Mouse (Mus musculus) retina, postnatal 7 days (tissue): ENCODE data around the gene Zmynd12.

Experiments used
- DNase-seq: peaks from one replicate; pipeline ENCODE4 v3.0.0-alpha.2; 2012; ENCODE audit warnings: low read depth, low spot score

Zmynd12 gene

GRCm38 (mm10) chr4:119422294-119422964, at the start of gene Zmynd12, which contains the start of gene Ppcs:
TSS of gene Zmynd12 (plus strand) at chr4:119422814.
TSS of gene Ppcs (minus strand) at chr4:119422420.
- peak; percentile 84 for DNase-seq

GRCm38 (mm10) chr4:119381471-119382190, 41.0 kb upstream of the Zmynd12 start:
- no peak for DNase-seq

- no peak for DNase-seq
These were observed 33.4 kb upstream of the Zmynd12 start for GRCm38 (mm10) chr4:119389184-119389583.

GRCm38 (mm10) chr4:119390369-119390768, 32.2 kb upstream of the Zmynd12 start:
- peak; percentile 14 for DNase-seq

GRCm38 (mm10) chr4:119398751-119399150, 23.9 kb upstream of the Zmynd12 start:
- DNase-seq: no peak

- DNase-seq: no peak
These were observed 21.7 kb upstream of the Zmynd12 start for GRCm38 (mm10) chr4:119400896-119401295.

GRCm38 (mm10) chr4:119403431-119403830, 19.2 kb upstream of the Zmynd12 start:
- DNase-seq: no peak

GRCm38 (mm10) chr4:119411877-119412650, 10.6 kb upstream of the Zmynd12 start:
- DNase-seq: no peak

GRCm38 (mm10) chr4:119412791-119413190, 9.8 kb upstream of the Zmynd12 start:
- DNase-seq: no peak

- DNase-seq: peak; percentile 83
These were observed 7.4 kb upstream of the Zmynd12 start, which contains the start of gene Ccdc30 for GRCm38 (mm10) chr4:119415072-119415753. TSS of gene Ccdc30 (minus strand) at chr4:119415521.

- no peak for DNase-seq
These were observed 5.3 kb upstream of the Zmynd12 start for GRCm38 (mm10) chr4:119417270-119417669.

GRCm38 (mm10) chr4:119417894-119418293, 4.7 kb upstream of the Zmynd12 start:
- no peak for DNase-seq

GRCm38 (mm10) chr4:119421191-119421590, 1.4 kb upstream of the Zmynd12 start:
- no peak for DNase-seq

GRCm38 (mm10) chr4:119421921-119422293, 707 bp upstream of the Zmynd12 start:
- no peak for DNase-seq

- no peak for DNase-seq
These were observed 2.5 kb downstream of the Zmynd12 start for GRCm38 (mm10) chr4:119425077-119425476.

- DNase-seq: no peak
These were observed 3.0 kb downstream of the Zmynd12 start for GRCm38 (mm10) chr4:119425601-119426000.

GRCm38 (mm10) chr4:119427680-119428079, 5.1 kb downstream of the Zmynd12 start:
- DNase-seq: no peak

GRCm38 (mm10) chr4:119430678-119431077, 8.1 kb downstream of the Zmynd12 start:
- DNase-seq: no peak

GRCm38 (mm10) chr4:119437936-119438335, 15.3 kb downstream of the Zmynd12 start:
- no peak for DNase-seq

GRCm38 (mm10) chr4:119441836-119442235, 19.2 kb downstream of the Zmynd12 start:
- no peak for DNase-seq

GRCm38 (mm10) chr4:119442539-119442938, 19.9 kb downstream of the Zmynd12 start:
- DNase-seq: no peak

- DNase-seq: no peak
These were observed 24.6 kb downstream of the Zmynd12 start for GRCm38 (mm10) chr4:119447261-119447660.
